In the genomic region with DNA sequence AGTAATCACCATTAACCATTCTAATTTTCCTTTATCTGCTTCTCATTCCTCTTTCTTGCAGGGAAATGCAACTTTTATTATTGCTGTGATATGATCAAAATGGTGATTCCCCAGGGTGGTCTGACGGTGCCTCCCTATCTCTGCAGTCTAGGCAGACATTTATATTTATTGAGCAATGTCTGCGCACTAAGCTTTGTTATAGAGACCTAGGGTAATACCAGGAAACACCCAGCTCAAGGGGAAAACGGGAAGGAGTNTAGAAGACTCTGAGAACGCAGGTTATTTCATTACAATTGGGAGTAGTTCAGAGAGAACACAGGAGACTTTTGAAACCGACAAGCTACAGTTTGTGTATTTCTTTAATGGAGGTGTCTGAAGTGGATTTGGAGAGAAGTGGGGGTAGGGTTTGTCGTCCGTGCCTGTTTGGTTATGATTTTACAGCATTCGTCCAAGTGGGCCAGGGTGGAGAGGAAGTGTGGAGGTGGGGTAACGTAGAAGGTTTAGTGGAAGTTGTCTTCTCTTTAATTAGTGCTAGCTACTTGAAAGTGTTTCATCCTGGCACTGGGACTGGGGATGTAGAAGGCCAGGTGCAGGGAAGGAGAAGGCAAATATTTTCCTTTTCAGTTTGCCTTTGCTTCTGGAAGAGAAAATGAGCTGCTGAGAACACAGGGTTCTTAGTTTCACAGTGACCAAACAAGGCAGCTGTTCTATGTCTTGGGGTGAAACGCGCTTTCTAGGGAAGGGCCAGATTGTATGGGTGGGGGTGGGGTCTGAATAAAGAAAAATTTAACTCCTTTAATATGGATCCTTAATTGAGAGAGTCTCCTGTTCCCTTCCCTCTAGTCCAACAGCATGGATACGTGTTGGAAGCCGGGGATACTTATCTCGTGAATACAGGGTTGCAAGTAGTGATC, we compare ENCODE assay signal across 14 mouse cellular contexts. TPM values are rescaled to one million over a fixed set of nuclear protein-coding genes. Genes with fewer than 3 reads are reported as not detected.
DNase-seq lines count a peak whose midpoint lies in the region; ATAC-seq and TF ChIP-seq lines count a peak whose summit lies in the region.
"Had no signal": no experiment of that assay in that cellular context is flagged by ENCODE, and none has a peak within 500 bp of the region (broad histone marks: within the 10 kb centered on the region; RNA-seq: fewer than 3 reads in every experiment).

No protein-coding gene starts in this region.

- intact Hi-C loops in gastrocnemius, adult 2 months (cut with DNase I): no loop called here
- intact Hi-C loops in left cerebral cortex, postnatal 14 days (cut with DNase I): no loop called here

- no peak for TF ChIP-seq POLR2A in limb, embryonic 14.5 days (IDR thresholded peaks at IDR 0.05; ENCODE audit: borderline replicate concordance, extremely low read depth, insufficient read depth, insufficient read length)
- no peak for TF ChIP-seq POLR2A in small intestine, adult 2 months (IDR thresholded peaks at IDR 0.05; ENCODE audit: low read depth, low read length)

- no peak for TF ChIP-seq CTCF in gastrocnemius, adult 2 months (IDR thresholded peaks at IDR 0.05)
- no peak for TF ChIP-seq CTCF in small intestine, adult 2 months (IDR thresholded peaks at IDR 0.05; ENCODE audit: extremely low read depth, insufficient read length, insufficient replicate concordance, low read depth, low read length)

- ATAC-seq in liver, embryonic 15.5 days (ENCODE audit: insufficient read depth): no peak
- no peak for ATAC-seq in liver, embryonic 11.5 days (replicated peaks; ENCODE audit: low FRiP score)
- peak; percentile 19; the same call in 1 of the 2 replicates for ATAC-seq in limb, embryonic 14.5 days (ENCODE audit: low FRiP score, low read depth)

- peak overlapping the region; percentile 57 for H3K27ac ChIP-seq in gastrocnemius, adult 2 months
- peak overlapping the region; percentile 48; the same call in 1 of the 2 replicates for H3K27ac ChIP-seq in liver, embryonic 15.5 days (replicated peaks)
- no peak overlapping the region for H3K27ac ChIP-seq in liver, embryonic 11.5 days (ENCODE audit: low read depth, low read length)
- no peak overlapping the region for H3K27ac ChIP-seq in limb, embryonic 14.5 days (replicated peaks; ENCODE audit: low read depth, low read length)
- H3K27ac ChIP-seq in small intestine, adult 2 months (ENCODE audit: insufficient read depth, low read depth, low read length): 0 out of 2 replicates have a peak overlapping the region, but pooled peaks have one; percentile 22
- H3K27ac ChIP-seq: embryonic facial prominence, embryonic 15.5 days; heart, embryonic 15.5 days; liver, embryonic 13.5 days had no signal

- 0 out of 2 replicates have a peak overlapping the region, but pooled peaks have one; percentile 0 for H3K4me2 ChIP-seq in liver, embryonic 15.5 days
- no peak overlapping the region for H3K4me2 ChIP-seq in liver, embryonic 11.5 days
- H3K4me2 ChIP-seq in limb, embryonic 14.5 days (replicated peaks; ENCODE audit: low read depth, low read length, severe bottlenecking): no peak overlapping the region
- H3K4me2 ChIP-seq: embryonic facial prominence, embryonic 15.5 days; heart, embryonic 15.5 days had no signal

- no peaks in the 10 kb centered on the region for H3K9me3 ChIP-seq in liver, embryonic 15.5 days (replicated peaks)
- H3K9me3 ChIP-seq in liver, embryonic 11.5 days (ENCODE audit: control insufficient read depth, low read length): no peaks in the 10 kb centered on the region
- H3K9me3 ChIP-seq in limb, embryonic 14.5 days (ENCODE audit: control insufficient read depth, low read length): no peaks in the 10 kb centered on the region
- H3K9me3 ChIP-seq: embryonic facial prominence, embryonic 15.5 days; heart, embryonic 15.5 days; liver, embryonic 13.5 days had no signal

- H3K9ac ChIP-seq in liver, embryonic 15.5 days: no peak overlapping the region
- H3K9ac ChIP-seq in liver, embryonic 11.5 days (ENCODE audit: low read depth, low read length): no peak overlapping the region
- H3K9ac ChIP-seq in limb, embryonic 14.5 days (ENCODE audit: low read depth, low read length, severe bottlenecking): no peak overlapping the region
- H3K9ac ChIP-seq: embryonic facial prominence, embryonic 15.5 days; heart, embryonic 15.5 days had no signal

- H3K36me3 ChIP-seq in liver, embryonic 15.5 days (replicated peaks): peaks cover 33% of the 10 kb centered on the region
- H3K36me3 ChIP-seq in liver, embryonic 11.5 days (ENCODE audit: control insufficient read depth, insufficient read depth, low read length): no peaks in the 10 kb centered on the region
- H3K36me3 ChIP-seq in limb, embryonic 14.5 days (ENCODE audit: control insufficient read depth, insufficient read depth, low read length): no peaks in the 10 kb centered on the region
- no peaks in the 10 kb centered on the region for H3K36me3 ChIP-seq in small intestine, adult 2 months (ENCODE audit: control insufficient read depth, insufficient read depth, low read length)
- H3K36me3 ChIP-seq: embryonic facial prominence, embryonic 15.5 days; heart, embryonic 15.5 days had no signal

- no peaks in the 10 kb centered on the region for H3K27me3 ChIP-seq in liver, embryonic 15.5 days
- H3K27me3 ChIP-seq in liver, embryonic 11.5 days (replicated peaks; ENCODE audit: control insufficient read depth, insufficient read depth, low read length): no peaks in the 10 kb centered on the region
- H3K27me3 ChIP-seq in limb, embryonic 14.5 days (ENCODE audit: control insufficient read depth, insufficient read depth, low read length): no peaks in the 10 kb centered on the region
- no peaks in the 10 kb centered on the region for H3K27me3 ChIP-seq in small intestine, adult 2 months (ENCODE audit: control insufficient read depth, insufficient read depth, low read length)
- H3K27me3 ChIP-seq: embryonic facial prominence, embryonic 15.5 days; heart, embryonic 15.5 days; liver, embryonic 13.5 days had no signal

- no peak for DNase-seq in gastrocnemius, adult 2 months
- no peak for DNase-seq in gastrocnemius, postnatal 25 days
- no peak for DNase-seq in liver, embryonic 11.5 days (ENCODE audit: low spot score)
- no peak for DNase-seq in limb, embryonic 14.5 days (ENCODE audit: low spot score)
- no peak for DNase-seq in left cerebral cortex, postnatal 14 days (ENCODE audit: low spot score in 2 of 2)
- no peak for DNase-seq in layer of hippocampus, adult 9-10 months (ENCODE audit: low spot score)
- DNase-seq: adrenal gland, postnatal 10 days; cerebellum, adult 2 months; kidney, postnatal 4 days; liver, embryonic 13.5 days had no signal

- 37% methylated on average over 14 of the region's 14 CpGs for WGBS in liver, embryonic 15.5 days (ENCODE audit: insufficient replicate concordance)
- 58% methylated on average over 14 of the region's 14 CpGs for WGBS in liver, embryonic 11.5 days
- 51% methylated on average over 14 of the region's 14 CpGs for WGBS in limb, embryonic 14.5 days
- WGBS in small intestine, adult 2 months: 44% methylated on average over 14 of the region's 14 CpGs

- H3K4me3 ChIP-seq in gastrocnemius, adult 2 months: peak overlapping the region; percentile 38
- H3K4me3 ChIP-seq in liver, embryonic 15.5 days (replicated peaks): no peak overlapping the region
- H3K4me3 ChIP-seq in liver, embryonic 11.5 days (ENCODE audit: low read depth, low read length): no peak overlapping the region
- H3K4me3 ChIP-seq in limb, embryonic 14.5 days (replicated peaks; ENCODE audit: low read length): no peak overlapping the region
- no peak overlapping the region for H3K4me3 ChIP-seq in small intestine, adult 2 months (ENCODE audit: low read depth, low read length)
- H3K4me3 ChIP-seq: embryonic facial prominence, embryonic 15.5 days; heart, embryonic 15.5 days; liver, embryonic 13.5 days had no signal

- peaks cover 48% of the 10 kb centered on the region for H3K4me1 ChIP-seq in liver, embryonic 15.5 days (replicated peaks)
- H3K4me1 ChIP-seq in liver, embryonic 11.5 days (replicated peaks; ENCODE audit: control insufficient read depth, insufficient read depth, low read length): peaks cover 3% of the 10 kb centered on the region
- H3K4me1 ChIP-seq in limb, embryonic 14.5 days (ENCODE audit: control insufficient read depth, insufficient read depth, low read length): no peaks in the 10 kb centered on the region
- no peaks in the 10 kb centered on the region for H3K4me1 ChIP-seq in small intestine, adult 2 months (ENCODE audit: control insufficient read depth, insufficient read depth, insufficient read length, low read length)
- H3K4me1 ChIP-seq: embryonic facial prominence, embryonic 15.5 days had no signal

RNA-seq across cellular contexts. Expression of gene Ints6l, which starts 7.6 kb away (rescaled TPM):
- 1 to 10 TPM; 4.7 to 5.9 TPM for total RNA-seq in gastrocnemius, adult 2 months (2021)
- total RNA-seq in gastrocnemius, postnatal 25 days (2021): 1 to 10 TPM; 4.6 to 5.3 TPM
- 39.8 and 43.7 TPM in 2 replicates for polyA plus RNA-seq in liver, embryonic 15.5 days (2015; fragmentation: Nextera tagmentation; extraction: Ambion mirVana)
- 41.8 and 44.8 TPM in 2 replicates for polyA plus RNA-seq in liver, embryonic 11.5 days (2014; fragmentation: Nextera tagmentation; extraction: Ambion mirVana)
- polyA plus RNA-seq in limb, embryonic 14.5 days (2012; rRNA removed): 88.7 and 104 TPM in 2 replicates
- 27.9 and 32.5 TPM in 2 replicates for polyA plus RNA-seq in limb, embryonic 14.5 days (2014; fragmentation: Nextera tagmentation; extraction: Ambion mirVana)
- polyA plus RNA-seq in small intestine, adult 2 months (2012; rRNA removed): 1.8 and 2.1 TPM in 2 replicates
- total RNA-seq in left cerebral cortex, postnatal 14 days (2021): 10 to 100 TPM; 33.0 to 36.6 TPM

RNA-seq across cellular contexts. Expression of gene Gm2174, which starts 14.5 kb away (rescaled TPM):
- total RNA-seq in gastrocnemius, adult 2 months (2021): 1 to 10 TPM; 1.2 to 1.5 TPM
- total RNA-seq in gastrocnemius, postnatal 25 days (2021): not detected
- polyA plus RNA-seq in liver, embryonic 15.5 days (2015; fragmentation: Nextera tagmentation; extraction: Ambion mirVana): 1.4 and 1.7 TPM in 2 replicates
- polyA plus RNA-seq in liver, embryonic 11.5 days (2014; fragmentation: Nextera tagmentation; extraction: Ambion mirVana): 2.1 and 2.2 TPM in 2 replicates
- not detected in 2 replicates for polyA plus RNA-seq in limb, embryonic 14.5 days (2012; rRNA removed)
- 2.5 and 3.3 TPM in 2 replicates for polyA plus RNA-seq in limb, embryonic 14.5 days (2014; fragmentation: Nextera tagmentation; extraction: Ambion mirVana)
- polyA plus RNA-seq in small intestine, adult 2 months (2012; rRNA removed): not detected in 2 replicates
- not detected for total RNA-seq in left cerebral cortex, postnatal 14 days (2021)
- total RNA-seq: adrenal gland, postnatal 10 days had no signal
- polyA plus RNA-seq: cerebellum, adult 2 months had no signal

Comparison
In these comparisons a context has a peak if more than half of its experiments do, and no peak if none do; other contexts are left out.
1. H3K27ac ChIP-seq: peak in gastrocnemius, adult 2 months (single experiment), liver, embryonic 15.5 days (single experiment) and small intestine, adult 2 months (single experiment); none in liver, embryonic 11.5 days (single experiment) and limb, embryonic 14.5 days (single experiment).